Mouse (Mus musculus) kidney, adult 8-10 months (tissue): Measurements from ENCODE around the gene Ccn1.

Experiments
- DNase-seq, 2 experiments: peaks; one replicate each; pipeline ENCODE4 v3.0.0; 2022

The Ccn1 gene

GRCm38 (mm10) chr3:145619621-145620365, 30.0 kb downstream of the Ccn1 start:
- DNase-seq, result no peak

DNA sequence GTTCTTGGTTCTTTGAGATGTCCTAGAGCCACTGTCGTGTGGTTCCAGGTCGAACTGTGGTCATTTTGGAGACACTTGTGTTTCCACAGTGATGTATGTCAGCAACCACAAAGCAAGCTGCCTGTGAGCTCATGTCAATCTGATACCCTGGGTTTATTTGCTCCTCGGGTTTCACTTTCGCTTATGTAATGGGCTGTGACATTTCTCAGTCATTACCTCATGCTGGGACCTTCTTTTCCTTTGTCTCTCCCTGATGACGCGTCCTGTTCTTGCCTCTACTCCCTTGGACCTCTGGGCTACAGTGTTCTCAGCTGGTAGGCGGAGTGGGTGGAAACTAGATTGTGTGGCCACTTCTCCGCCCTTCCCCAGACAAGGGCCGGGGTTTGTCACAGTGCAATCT, 31.5 kb downstream of the Ccn1 start:
- no peak for DNase-seq

GRCm38 (mm10) chr3:145614362-145615115, 35.2 kb downstream of the Ccn1 start:
- DNase-seq, result peak; percentile 33 to 48

GRCm38 (mm10) chr3:145613234-145613633, 36.5 kb downstream of the Ccn1 start:
- no peak for DNase-seq

DNA sequence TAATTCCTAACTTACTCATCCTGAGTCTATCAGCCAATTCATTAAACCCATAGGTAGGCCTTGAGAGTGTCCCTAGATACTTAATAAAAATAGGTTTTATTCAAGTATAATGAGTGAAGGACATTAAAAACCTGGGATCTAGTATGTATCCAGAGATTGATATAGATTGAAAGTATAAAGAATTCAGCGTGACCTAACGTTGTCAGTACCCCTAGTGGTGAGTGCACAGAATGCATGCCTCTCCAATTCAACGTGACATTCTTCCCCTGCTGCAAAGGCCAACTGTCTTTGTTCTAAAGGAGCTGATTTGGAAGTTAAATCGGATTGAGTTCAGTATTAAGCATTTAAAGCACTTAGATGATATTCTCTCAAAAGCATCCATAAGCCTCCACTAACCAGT, 37.1 kb downstream of the Ccn1 start:
- peak in 1 of 2 experiments; percentile 13 for DNase-seq

- DNase-seq, result no peak
These were observed 41.5 kb downstream of the Ccn1 start for GRCm38 (mm10) chr3:145608320-145608719.

DNA sequence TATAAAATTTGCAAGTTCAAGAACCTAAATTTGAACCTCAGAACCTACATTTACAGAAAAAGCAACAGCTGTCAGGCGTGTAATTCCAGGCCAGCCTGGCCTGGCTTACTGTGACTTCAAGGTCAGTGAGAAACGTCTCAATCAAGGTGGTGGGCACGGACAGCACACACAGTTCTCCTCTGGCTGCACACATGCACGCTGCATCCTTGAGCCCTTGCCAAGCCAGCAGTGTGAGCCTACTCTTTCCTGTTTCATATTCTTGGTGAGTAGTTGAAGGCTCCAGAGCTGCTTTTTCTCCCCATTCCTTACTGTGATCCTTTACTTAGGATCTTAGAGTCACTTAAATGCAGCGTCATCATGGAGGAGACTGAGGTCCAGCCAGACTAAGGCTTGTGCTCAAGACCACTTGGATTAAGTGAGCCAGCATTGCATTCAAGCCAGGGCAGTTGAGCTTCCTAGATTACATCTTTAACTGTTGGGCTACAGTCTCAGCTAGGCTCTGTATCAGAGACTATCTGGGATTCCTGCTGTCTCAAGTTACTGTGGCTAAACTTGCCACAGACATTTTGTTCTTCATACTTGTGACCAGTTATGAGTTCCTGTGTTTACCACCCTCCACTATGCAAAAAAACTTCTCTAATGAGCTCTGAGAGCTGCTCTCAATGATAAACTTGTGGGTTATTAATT, 44.2 kb downstream of the Ccn1 start:
- DNase-seq, result no peak

DNA sequence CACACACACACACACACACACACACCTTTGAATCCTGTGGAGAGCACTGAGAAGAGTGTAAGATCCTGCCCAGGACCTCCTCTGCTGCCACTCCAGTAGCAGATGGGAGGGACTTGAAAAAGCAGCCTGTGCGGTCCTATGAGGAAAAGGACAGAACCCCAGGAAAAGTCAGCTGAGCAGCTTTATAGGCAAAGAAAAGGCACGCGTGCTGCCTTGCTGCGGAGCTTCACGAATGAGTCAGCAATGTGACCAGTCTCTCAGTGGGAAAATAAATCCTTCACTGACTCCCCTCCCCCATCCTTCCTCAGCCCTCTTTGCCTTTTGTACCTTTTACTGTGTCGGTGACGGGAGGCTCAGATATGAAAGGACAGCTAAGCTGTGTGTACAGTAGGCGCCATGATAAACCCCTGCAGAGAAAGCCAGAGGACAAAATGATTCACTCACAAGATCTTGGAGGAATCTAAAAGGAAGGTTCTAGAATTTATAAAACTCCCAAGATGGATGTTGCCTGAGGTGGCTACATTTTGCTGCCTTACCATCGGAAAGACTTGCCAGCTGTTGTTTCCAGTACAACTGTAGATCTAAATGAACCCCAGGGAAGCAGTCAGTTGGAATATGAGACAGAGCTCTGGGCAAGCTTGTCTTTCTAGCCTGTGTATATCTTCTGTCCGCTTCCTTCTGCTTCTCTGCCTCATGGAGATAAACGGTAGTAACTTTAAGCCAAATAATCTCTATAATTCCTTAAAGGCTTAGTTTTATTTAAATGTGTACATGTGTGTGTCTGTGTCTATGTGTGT, 47.2 kb downstream of the Ccn1 start:
- DNase-seq, result peak; percentile 23 to 26

DNA sequence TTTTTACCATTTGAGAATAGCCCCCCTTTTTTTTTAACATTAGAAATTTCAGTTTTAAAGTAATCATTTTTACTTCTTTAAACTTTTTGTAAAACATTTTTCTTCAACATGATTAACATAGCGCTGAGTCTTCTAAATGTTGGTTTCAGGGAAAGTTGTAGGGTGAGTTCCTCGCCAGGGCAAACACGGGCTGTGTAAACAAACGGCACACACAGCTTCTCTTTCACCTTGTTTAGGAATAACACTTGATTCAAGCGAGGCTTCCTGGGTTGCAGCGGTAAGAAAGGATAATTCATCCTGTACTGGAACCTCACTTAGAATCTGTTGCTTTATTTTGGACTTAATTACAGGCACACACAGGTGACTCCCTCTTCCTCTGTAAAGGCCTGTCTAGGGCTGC, 48.4 kb downstream of the Ccn1 start:
- no peak for DNase-seq

DNA sequence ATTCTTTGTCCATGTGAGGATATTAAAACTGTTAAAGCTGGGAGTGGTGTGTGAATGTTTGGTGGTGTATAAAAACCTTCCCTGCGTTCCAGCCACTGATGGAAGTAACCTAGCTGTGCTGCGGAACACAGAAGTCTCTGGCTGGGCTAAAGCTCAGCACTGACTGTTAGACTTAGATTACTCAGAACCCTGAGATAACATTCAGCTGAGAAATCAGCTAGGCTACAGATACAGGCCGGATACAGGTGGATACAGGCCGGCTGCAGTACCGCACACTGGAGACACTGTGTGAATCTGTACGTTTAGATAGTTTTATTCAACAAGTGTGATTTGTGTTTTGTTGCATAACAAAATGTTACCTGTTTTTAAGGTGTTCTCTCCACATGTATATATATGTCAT, 49.0 kb downstream of the Ccn1 start:
- no peak for DNase-seq

DNA sequence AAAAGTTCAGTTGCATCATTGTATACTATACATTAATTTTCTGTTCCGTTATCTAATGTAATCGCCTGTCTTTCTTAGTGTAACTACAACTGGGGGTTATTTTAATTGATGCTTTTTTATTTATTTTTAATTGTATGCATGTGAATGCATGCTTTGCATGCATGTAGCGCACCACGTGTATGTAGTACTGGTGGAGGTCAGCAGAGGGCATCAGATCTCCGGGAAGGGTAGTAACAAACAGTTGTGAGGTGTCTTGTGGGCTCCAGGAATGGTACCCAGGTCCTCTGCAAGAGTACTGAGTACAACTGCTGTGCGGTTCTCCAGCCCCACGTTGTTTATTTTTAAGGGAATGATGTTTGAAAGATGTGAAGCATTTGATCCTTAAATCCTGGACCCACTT, 50.7 kb downstream of the Ccn1 start:
- DNase-seq, result no peak
